Mouse (Mus musculus): ENCODE measurements around the gene Mfsd6.

- TF ChIP-seq CTCF (IDR thresholded peaks at IDR 0.05; ENCODE audit: borderline replicate concordance, control insufficient read depth, extremely low read depth, insufficient read depth, low read length, poor library complexity): no peak
- TF ChIP-seq POLR2A (IDR thresholded peaks at IDR 0.05; ENCODE audit: control insufficient read depth, extremely low read depth, insufficient read depth, low read length, poor library complexity): no peak
Measured at GRCm38 (mm10) chr1:52765176-52766111, 38.2 kb upstream of the Mfsd6 start.
